Mouse (Mus musculus) myocyte (in vitro differentiated cells): ENCODE data around the gene Acbd6. TPM values are rescaled to one million over a fixed set of nuclear protein-coding genes. Genes with fewer than 3 reads are reported as not detected.

Experiments
- H3K27me3 ChIP-seq: one replicate; pipeline ENCODE4 v1.6.1; 2011; ENCODE audit not compliant: control insufficient read depth, insufficient read depth, insufficient read length
- H3K36me3 ChIP-seq: one replicate; pipeline ENCODE4 v1.6.1; 2011; ENCODE audit not compliant: control insufficient read depth, insufficient read depth
- H3K4me2 ChIP-seq: one replicate; pipeline ENCODE4 v1.6.1; 2011; ENCODE audit warnings: low read depth, control low read depth
- H3K4me3 ChIP-seq: one replicate; pipeline ENCODE4 v1.5.1; 2011; ENCODE audit warnings: mild to moderate bottlenecking, control low read depth, moderate library complexity
- H3K79me2 ChIP-seq: one replicate; pipeline ENCODE4 v1.6.1; 2011; ENCODE audit not compliant: control insufficient read depth, insufficient read depth
- H3ac ChIP-seq: one replicate; pipeline ENCODE4 v1.6.1; 2011; ENCODE audit not compliant: control insufficient read depth, insufficient read length
- CEBPB ChIP-seq: IDR thresholded peaks from 2 replicates; pipeline ENCODE4 v1.6.1; 2011; ENCODE audit warnings: mild to moderate bottlenecking, moderate library complexity; ENCODE audit not compliant: poor library complexity, insufficient read depth, severe bottlenecking
- E2F4 ChIP-seq: IDR thresholded peaks from one replicate; pipeline ENCODE4 v1.6.1; 2011; ENCODE audit warnings: mild to moderate bottlenecking, control low read depth, moderate library complexity; ENCODE audit not compliant: insufficient read depth
- MAX ChIP-seq: IDR thresholded peaks from one replicate; pipeline ENCODE4 v1.6.1; 2011; ENCODE audit warnings: low read depth, mild to moderate bottlenecking, control low read depth
- MYOD1 ChIP-seq, 3 experiments: IDR thresholded peaks; one replicate each; pipeline ENCODE4 v1.6.1; 2011; ENCODE audit warnings: control low read depth in 2 of 3, low read depth in 2 of 3, mild to moderate bottlenecking in 2 of 3, moderate library complexity in 1 of 3; ENCODE audit not compliant: insufficient read length in 2 of 3, control insufficient read depth in 1 of 3
- MYOG ChIP-seq, 3 experiments: IDR thresholded peaks; one replicate each; pipeline ENCODE4 v1.6.1; 2011; ENCODE audit warnings: control low read depth in 2 of 3, low read depth in 2 of 3, mild to moderate bottlenecking in 2 of 3; ENCODE audit not compliant: insufficient read length in 2 of 3, control insufficient read depth in 1 of 3, insufficient read depth in 1 of 3
- POLR2A ChIP-seq: IDR thresholded peaks from one replicate; pipeline ENCODE4 v1.6.1; 2011; ENCODE audit warnings: low read depth, mild to moderate bottlenecking, control low read depth, moderate library complexity; ENCODE audit not compliant: insufficient read length
- POLR2AphosphoS2 ChIP-seq: IDR thresholded peaks from one replicate; pipeline ENCODE4 v1.6.1; 2011; ENCODE audit warnings: low read depth, control low read depth; ENCODE audit not compliant: insufficient read length
- REST ChIP-seq: IDR thresholded peaks from one replicate; pipeline ENCODE4 v1.6.1; 2011; ENCODE audit warnings: mild to moderate bottlenecking, control low read depth, moderate library complexity; ENCODE audit not compliant: insufficient read depth, insufficient read length
- SRF ChIP-seq: IDR thresholded peaks from one replicate; pipeline ENCODE4 v1.6.1; 2011; ENCODE audit warnings: low read depth; ENCODE audit not compliant: control insufficient read depth, insufficient read length
- TCF12 ChIP-seq: IDR thresholded peaks from one replicate; pipeline ENCODE4 v1.6.1; 2011; ENCODE audit warnings: mild to moderate bottlenecking, control low read depth; ENCODE audit not compliant: poor library complexity, insufficient read depth, severe bottlenecking
- TCF3 ChIP-seq: IDR thresholded peaks from one replicate; pipeline ENCODE4 v1.6.1; 2011; ENCODE audit warnings: low read depth, control low read depth; ENCODE audit not compliant: insufficient read length
- USF1 ChIP-seq: IDR thresholded peaks from one replicate; pipeline ENCODE4 v1.6.1; 2011; ENCODE audit warnings: low read depth, mild to moderate bottlenecking, control low read depth, moderate library complexity
- polyA plus RNA-seq: library from polyadenylated mRNA; unstranded; fragments of >200 nt; fragmentation: generic; extraction: Trizol; gene quantifications from one replicate; pipeline ENCODE4 v1.2.1, GENCODE M21; 2012; ENCODE audit warnings: missing spikeins

Acbd6 gene
- polyA plus RNA-seq, 1 experiment = 124 TPM

DNA sequence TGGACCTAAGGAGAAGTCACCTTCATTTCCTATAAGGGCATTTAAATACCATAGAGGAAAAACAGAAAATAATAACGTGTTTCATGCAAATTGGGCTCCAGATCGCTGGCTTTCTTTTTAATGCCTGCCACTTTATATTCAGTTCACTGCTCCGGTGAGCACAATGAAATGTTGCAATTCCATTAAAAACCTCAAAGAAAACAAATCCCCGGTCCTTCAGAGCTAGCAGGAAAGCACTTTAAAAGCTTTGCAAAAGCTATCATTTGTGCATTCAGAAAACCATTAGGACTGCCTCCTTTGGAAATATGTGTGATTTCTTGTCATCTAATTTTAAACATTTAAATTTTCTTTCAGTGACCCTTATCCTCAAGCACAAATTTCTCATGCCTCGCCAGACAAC is 40.9 kb upstream of the Acbd6 start:
- Histone ChIP-seq H3K36me3 (no peaks in the 10 kb centered on the region), H3ac (no peak overlapping the region), H3K27me3 (no peaks in the 10 kb centered on the region), H3K4me2 (no peak overlapping the region), H3K4me3 (no peak overlapping the region), H3K79me2 (no peaks in the 10 kb centered on the region)
- TF ChIP-seq POLR2AphosphoS2 (no peak), REST (no peak), TCF3 (no peak), MYOG (IDR thresholded peaks at IDR 0.05; ENCODE audit: control insufficient read depth in 1 of 3, insufficient read depth in 1 of 3, insufficient read length in 2 of 3, low read depth in 2 of 3) (no peak), POLR2A (no peak), USF1 (no peak), CEBPB (no peak), MAX (no peak), E2F4 (no peak), TCF12 (no peak), MYOD1 (IDR thresholded peaks at IDR 0.05; ENCODE audit: control insufficient read depth in 1 of 3, insufficient read length in 2 of 3, low read depth in 2 of 3) (no peak), SRF (no peak)

DNA sequence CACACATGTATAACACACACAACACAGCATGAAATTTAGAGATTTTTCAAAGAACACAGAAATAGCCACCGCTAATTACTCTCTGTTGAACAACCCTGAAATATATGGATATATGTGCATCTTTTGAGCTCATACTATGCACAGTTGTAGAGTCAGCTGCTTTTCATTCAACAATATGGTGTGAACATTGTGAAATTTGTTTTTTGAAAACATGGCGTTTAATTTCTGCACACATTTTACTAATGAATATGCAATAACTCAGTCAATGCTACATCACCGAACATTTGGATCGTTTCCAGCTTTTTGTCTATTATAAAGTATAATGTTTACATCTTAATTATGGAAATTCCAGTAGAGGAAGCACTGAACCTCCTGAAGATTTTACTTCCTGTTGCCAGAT is 37.6 kb upstream of the Acbd6 start:
- Histone ChIP-seq H3ac (no peak overlapping the region), H3K4me3 (no peak overlapping the region), H3K27me3 (no peaks in the 10 kb centered on the region), H3K4me2 (no peak overlapping the region), H3K79me2 (no peaks in the 10 kb centered on the region), H3K36me3 (no peaks in the 10 kb centered on the region)
- no peak for TF ChIP-seq MYOD1 (IDR thresholded peaks at IDR 0.05; ENCODE audit: control insufficient read depth in 1 of 3, insufficient read length in 2 of 3, low read depth in 2 of 3)
- TF ChIP-seq MYOG (IDR thresholded peaks at IDR 0.05; ENCODE audit: control insufficient read depth in 1 of 3, insufficient read depth in 1 of 3, insufficient read length in 2 of 3, low read depth in 2 of 3) = no peak
- TF ChIP-seq SRF = no peak
- TF ChIP-seq TCF12 = no peak
- TF ChIP-seq USF1 = no peak
- TF ChIP-seq POLR2AphosphoS2 = no peak
- no peak for TF ChIP-seq E2F4

DNA sequence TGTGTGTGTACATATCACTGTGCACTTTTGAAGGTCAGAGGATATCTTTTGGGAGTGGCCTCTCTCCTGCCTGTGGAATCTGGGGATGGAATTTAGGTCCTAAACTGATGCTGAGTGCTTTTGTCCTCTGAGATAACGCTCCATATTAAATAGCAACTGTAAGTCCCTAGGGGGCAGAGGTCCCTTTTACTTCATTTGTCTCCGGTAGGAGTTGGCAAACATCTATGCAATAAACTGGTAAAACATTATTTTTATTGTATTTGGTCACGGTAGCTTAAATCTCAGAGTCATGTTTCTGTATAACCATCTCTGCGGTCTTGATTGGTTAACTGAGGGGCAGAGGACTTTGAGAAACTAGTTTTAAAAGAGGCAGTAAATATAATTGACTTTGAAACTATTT is 35.4 kb upstream of the Acbd6 start:
- H3K79me2 ChIP-seq = no peaks in the 10 kb centered on the region

DNA sequence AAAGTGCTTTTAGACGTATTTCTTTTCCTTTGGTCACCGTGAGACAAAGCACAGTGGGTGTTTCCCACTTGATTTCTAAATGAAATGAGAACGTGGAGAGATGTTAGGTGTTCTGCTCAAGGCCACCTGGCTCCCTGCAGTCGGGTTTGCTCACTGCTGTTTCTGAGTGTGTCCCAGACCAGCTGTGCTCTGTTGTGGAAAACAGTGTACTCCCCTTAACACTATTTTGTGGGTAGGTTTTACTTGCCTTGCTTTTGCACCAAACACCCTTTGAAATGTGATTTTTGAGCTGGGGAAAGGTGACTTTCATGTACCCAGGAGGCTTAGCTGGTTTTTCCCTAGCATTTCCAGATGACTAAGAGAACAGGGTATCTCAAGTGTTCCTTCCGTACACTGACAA is 31.7 kb upstream of the Acbd6 start:
- TF ChIP-seq TCF12 = no peak
- no peak for TF ChIP-seq CEBPB
- TF ChIP-seq E2F4 = no peak
- no peak for TF ChIP-seq MAX
- no peak for TF ChIP-seq MYOD1 (IDR thresholded peaks at IDR 0.05; ENCODE audit: control insufficient read depth in 1 of 3, insufficient read length in 2 of 3, low read depth in 2 of 3)
- no peak for TF ChIP-seq POLR2AphosphoS2
- no peak for TF ChIP-seq MYOG (IDR thresholded peaks at IDR 0.05; ENCODE audit: control insufficient read depth in 1 of 3, insufficient read depth in 1 of 3, insufficient read length in 2 of 3, low read depth in 2 of 3)
- no peak for TF ChIP-seq REST
- TF ChIP-seq POLR2A = no peak
- no peak for TF ChIP-seq TCF3
- TF ChIP-seq SRF = no peak
- no peak for TF ChIP-seq USF1
- Histone ChIP-seq H3K36me3 (no peaks in the 10 kb centered on the region), H3K27me3 (no peaks in the 10 kb centered on the region), H3K4me3 (no peak overlapping the region), H3K4me2 (peak overlapping the region; percentile 30), H3K79me2 (no peaks in the 10 kb centered on the region), H3ac (no peak overlapping the region)

More for the DNA sequence above, 35.4 kb upstream of the Acbd6 start:
- no peak for TF ChIP-seq MAX
- TF ChIP-seq MYOD1 (IDR thresholded peaks at IDR 0.05; ENCODE audit: control insufficient read depth in 1 of 3, insufficient read length in 2 of 3, low read depth in 2 of 3) = no peak
- TF ChIP-seq E2F4 = no peak
- no peak for TF ChIP-seq POLR2A
- TF ChIP-seq CEBPB = no peak
- no peak overlapping the region for H3K4me2 ChIP-seq
- no peaks in the 10 kb centered on the region for H3K27me3 ChIP-seq
- no peaks in the 10 kb centered on the region for H3K36me3 ChIP-seq
- H3ac ChIP-seq = no peak overlapping the region
- H3K4me3 ChIP-seq = no peak overlapping the region

DNA sequence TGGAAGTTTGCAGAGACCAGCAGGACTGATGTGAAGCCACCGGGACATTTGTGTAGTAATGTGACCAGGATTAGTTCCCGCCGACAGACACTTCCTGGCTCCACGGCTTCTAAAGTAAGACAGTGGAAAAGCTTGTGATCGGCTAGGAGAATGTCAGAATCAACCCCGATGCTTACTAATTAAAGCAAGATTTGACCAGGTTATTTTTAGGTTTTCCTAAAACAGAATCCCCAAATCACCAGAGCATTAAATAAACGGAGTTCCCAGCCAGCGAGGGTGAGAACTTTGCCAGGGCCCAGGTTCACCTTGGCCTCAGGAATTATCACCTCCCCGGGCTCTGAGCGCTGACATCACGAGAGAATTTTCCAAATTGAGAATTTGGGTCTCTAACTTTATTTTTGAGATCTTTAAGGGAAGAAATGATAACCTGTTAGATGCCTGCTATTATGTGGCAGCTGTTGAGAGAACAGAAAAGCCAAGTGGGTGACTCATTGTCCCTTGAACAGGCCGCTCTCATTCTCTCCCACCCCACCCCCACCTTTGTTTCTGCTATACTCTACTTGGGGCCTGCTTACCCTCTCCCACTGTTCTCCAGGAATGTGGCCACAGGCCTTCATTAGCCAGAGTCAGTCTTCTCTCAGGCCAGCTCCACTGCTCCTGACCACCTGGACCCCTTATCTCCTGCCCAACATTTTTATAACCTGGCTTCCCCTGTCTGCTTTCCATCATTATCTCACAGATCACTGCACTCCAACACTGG is 30.7 kb upstream of the Acbd6 start:
- Histone ChIP-seq H3ac (no peak overlapping the region), H3K79me2 (no peaks in the 10 kb centered on the region), H3K27me3 (no peaks in the 10 kb centered on the region), H3K36me3 (no peaks in the 10 kb centered on the region), H3K4me3 (no peak overlapping the region), H3K4me2 (peak overlapping the region; percentile 70)
- no peak for TF ChIP-seq SRF
- no peak for TF ChIP-seq POLR2AphosphoS2
- peak in 2 of 3 experiments; percentile 37 to 66 for TF ChIP-seq MYOD1 (IDR thresholded peaks at IDR 0.05; ENCODE audit: control insufficient read depth in 1 of 3, insufficient read length in 2 of 3, low read depth in 2 of 3)
- no peak for TF ChIP-seq USF1
- TF ChIP-seq E2F4 = no peak
- TF ChIP-seq MYOG (IDR thresholded peaks at IDR 0.05; ENCODE audit: control insufficient read depth in 1 of 3, insufficient read depth in 1 of 3, insufficient read length in 2 of 3, low read depth in 2 of 3) = peak in 2 of 3 experiments; percentile 11 to 44
